Mouse (Mus musculus) MEL (cell line): ENCODE results near the gene Psmc1. TPM values are rescaled to one million over a fixed set of nuclear protein-coding genes. Genes with fewer than 3 reads are reported as not detected.

Experiments
- DNase-seq: peaks from one replicate; pipeline ENCODE4 v3.0.0; 2011; ENCODE audit warnings: low read depth, low spot score
- H3K27ac ChIP-seq: 2 replicates; pipeline ENCODE4 v1.5.1; 2012; ENCODE audit warnings: low read depth, mild to moderate bottlenecking, control low read depth, low read length, moderate library complexity; ENCODE audit not compliant: control insufficient read depth
- H3K27me3 ChIP-seq, 2 experiments: fragments of 150-350 bp in 1 of 2; sonication (generic) in 1 of 2; 2 replicates each; pipeline ENCODE4 v1.6.1; 2012; ENCODE audit warnings: low read length in 2 of 2, mild to moderate bottlenecking in 2 of 2, improper control_type of control experiment in 1 of 2, moderate library complexity in 1 of 2; ENCODE audit not compliant: insufficient read depth in 2 of 2, control insufficient read depth in 1 of 2
- H3K36me3 ChIP-seq, 2 experiments: 2 replicates each; pipeline ENCODE4 v1.6.1; 2012 to 2014; ENCODE audit warnings: low read length in 2 of 2, improper control_type of control experiment in 1 of 2, inconsistent platforms in 1 of 2, mild to moderate bottlenecking in 1 of 2; ENCODE audit not compliant: insufficient read depth in 2 of 2, control insufficient read depth in 1 of 2
- H3K4me1 ChIP-seq, 2 experiments: fragments of 150-350 bp in 1 of 2; sonication (generic) in 1 of 2; 2 replicates each; pipeline ENCODE4 v1.6.1; 2012; ENCODE audit warnings: low read length in 2 of 2, improper control_type of control experiment in 1 of 2, mild to moderate bottlenecking in 1 of 2; ENCODE audit not compliant: insufficient read depth in 2 of 2, control insufficient read depth in 1 of 2
- H3K4me3 ChIP-seq, 2 experiments: fragments of 150-350 bp in 1 of 2; sonication (generic) in 1 of 2; 2 replicates each; pipeline ENCODE4 v1.5.1; 2012; ENCODE audit warnings: low read depth in 2 of 2, low read length in 2 of 2, mild to moderate bottlenecking in 2 of 2, moderate library complexity in 2 of 2, control low read depth in 1 of 2, improper control_type of control experiment in 1 of 2; ENCODE audit not compliant: control insufficient read depth in 1 of 2, insufficient read depth in 1 of 2
- H3K79me2 ChIP-seq: 2 replicates; pipeline ENCODE4 v1.6.1; 2012; ENCODE audit warnings: mild to moderate bottlenecking, low read length, moderate library complexity; ENCODE audit not compliant: control insufficient read depth, poor library complexity, insufficient read depth
- H3K9ac ChIP-seq: 2 replicates; pipeline ENCODE4 v1.6.1; 2012; ENCODE audit warnings: low read depth, mild to moderate bottlenecking, control low read depth, low read length, moderate library complexity; ENCODE audit not compliant: control insufficient read depth, poor library complexity, severe bottlenecking
- H3K9me3 ChIP-seq: fragments of 150-350 bp; sonication (generic); replicated peaks from 2 replicates; pipeline ENCODE4 v1.6.1; 2012; ENCODE audit warnings: mild to moderate bottlenecking, low read length, improper control_type of control experiment, moderate library complexity; ENCODE audit not compliant: insufficient read depth
- BHLHE40 ChIP-seq: IDR thresholded peaks from 2 replicates; pipeline ENCODE4 v1.6.1; 2012; ENCODE audit warnings: low read depth, mild to moderate bottlenecking, inconsistent platforms, low read length, improper control_type of control experiment, borderline replicate concordance
- CHD1 ChIP-seq: IDR thresholded peaks from 2 replicates; pipeline ENCODE4 v1.6.1; 2012; ENCODE audit warnings: low read depth, mild to moderate bottlenecking, inconsistent platforms, low read length, improper control_type of control experiment
- CHD2 ChIP-seq: IDR thresholded peaks from 2 replicates; pipeline ENCODE4 v1.6.1; 2011; ENCODE audit warnings: low read length, improper control_type of control experiment
- CTCF ChIP-seq, 3 experiments: IDR thresholded peaks in 2 of 3; conservative IDR thresholded peaks in 1 of 3; 2 replicates each; pipeline ENCODE4 v1.5.1; 2011 to 2012; ENCODE audit warnings: low read length in 3 of 3, low read depth in 2 of 3, mild to moderate bottlenecking in 2 of 3, improper control_type of control experiment in 1 of 3, inconsistent platforms in 1 of 3, mixed read lengths in 1 of 3, moderate library complexity in 1 of 3; ENCODE audit not compliant: control insufficient read depth in 1 of 3, insufficient read depth in 1 of 3, poor library complexity in 1 of 3, severe bottlenecking in 1 of 3
- E2F4 ChIP-seq: IDR thresholded peaks from 2 replicates; pipeline ENCODE4 v1.6.1; 2011; ENCODE audit warnings: low read depth, low read length, improper control_type of control experiment, borderline replicate concordance
- EP300 ChIP-seq, 2 experiments: IDR thresholded peaks; 2 replicates each; pipeline ENCODE4 v1.6.1; 2011; ENCODE audit warnings: improper control_type of control experiment in 2 of 2, low read length in 2 of 2, low read depth in 1 of 2, mild to moderate bottlenecking in 1 of 2
- HCFC1 ChIP-seq: IDR thresholded peaks from 2 replicates; pipeline ENCODE4 v1.6.1; 2012; ENCODE audit warnings: low read depth, mild to moderate bottlenecking, inconsistent platforms, low read length, improper control_type of control experiment, moderate library complexity
- JUND ChIP-seq: IDR thresholded peaks from 2 replicates; pipeline ENCODE4 v1.6.1; 2011; ENCODE audit warnings: low read depth, mild to moderate bottlenecking, improper control_type of control experiment, low read length
- KAT2A ChIP-seq: conservative IDR thresholded peaks from 2 replicates; pipeline ENCODE4 v1.6.1; 2012; ENCODE audit warnings: low read depth, low read length, improper control_type of control experiment, inconsistent platforms
- MAX ChIP-seq: IDR thresholded peaks from 2 replicates; pipeline ENCODE4 v1.6.1; 2011; ENCODE audit warnings: low read length, improper control_type of control experiment
- MAZ ChIP-seq: IDR thresholded peaks from 2 replicates; pipeline ENCODE4 v1.6.1; 2012; ENCODE audit warnings: low read depth, mild to moderate bottlenecking, inconsistent platforms, low read length, improper control_type of control experiment
- MXI1 ChIP-seq: IDR thresholded peaks from 2 replicates; pipeline ENCODE4 v1.6.1; 2011; ENCODE audit warnings: mild to moderate bottlenecking, low read depth, low read length, improper control_type of control experiment
- MYB ChIP-seq: IDR thresholded peaks from 2 replicates; pipeline ENCODE4 v1.6.1; 2011; ENCODE audit warnings: mild to moderate bottlenecking, low read depth, low read length, improper control_type of control experiment
- NELFE ChIP-seq: IDR thresholded peaks from 2 replicates; pipeline ENCODE4 v1.6.1; 2011; ENCODE audit warnings: low read depth, low read length, improper control_type of control experiment
- NRF1 ChIP-seq: IDR thresholded peaks from 2 replicates; pipeline ENCODE4 v1.6.1; 2014; ENCODE audit warnings: low read depth, mild to moderate bottlenecking, inconsistent platforms, low read length, improper control_type of control experiment, moderate library complexity; ENCODE audit not compliant: poor library complexity, insufficient read depth, severe bottlenecking
- POLR2A ChIP-seq, 2 experiments: IDR thresholded peaks; 2 replicates each; pipeline ENCODE4 v1.6.1; 2011 to 2012; ENCODE audit warnings: low read length in 2 of 2, mild to moderate bottlenecking in 2 of 2, control low read depth in 1 of 2, improper control_type of control experiment in 1 of 2, low read depth in 1 of 2, moderate library complexity in 1 of 2; ENCODE audit not compliant: control insufficient read depth in 1 of 2, insufficient read depth in 1 of 2, poor library complexity in 1 of 2
- POLR2AphosphoS2 ChIP-seq: IDR thresholded peaks from 2 replicates; pipeline ENCODE4 v1.6.1; 2011; ENCODE audit warnings: low read length, improper control_type of control experiment
- RAD21 ChIP-seq: IDR thresholded peaks from 2 replicates; pipeline ENCODE4 v1.6.1; 2011; ENCODE audit warnings: mild to moderate bottlenecking, low read depth, low read length, improper control_type of control experiment
- RCOR1 ChIP-seq: IDR thresholded peaks from 2 replicates; pipeline ENCODE4 v1.6.1; 2012; ENCODE audit warnings: low read depth, mild to moderate bottlenecking, inconsistent platforms, low read length, improper control_type of control experiment
- SMC3 ChIP-seq: IDR thresholded peaks from 2 replicates; pipeline ENCODE4 v1.6.1; 2011; ENCODE audit warnings: low read depth, low read length, improper control_type of control experiment
- TBP ChIP-seq: IDR thresholded peaks from 2 replicates; pipeline ENCODE4 v1.8.0; 2011; ENCODE audit warnings: low read depth, low read length, improper control_type of control experiment
- TCF12 ChIP-seq: IDR thresholded peaks from 2 replicates; pipeline ENCODE4 v1.6.1; 2014; ENCODE audit warnings: low read depth, mild to moderate bottlenecking, inconsistent platforms, low read length, improper control_type of control experiment, moderate library complexity
- UBTF ChIP-seq: IDR thresholded peaks from 2 replicates; pipeline ENCODE4 v1.6.1; 2012; ENCODE audit warnings: low read depth, mild to moderate bottlenecking, inconsistent platforms, low read length, improper control_type of control experiment, moderate library complexity, borderline replicate concordance; ENCODE audit not compliant: insufficient read depth
- USF2 ChIP-seq, 2 experiments: IDR thresholded peaks; 2 replicates each; pipeline ENCODE4 v1.6.1; 2011 to 2012; ENCODE audit warnings: improper control_type of control experiment in 2 of 2, low read length in 2 of 2, borderline replicate concordance in 1 of 2, inconsistent platforms in 1 of 2, low read depth in 1 of 2, mild to moderate bottlenecking in 1 of 2; ENCODE audit not compliant: insufficient read depth in 1 of 2
- ZC3H11A ChIP-seq: IDR thresholded peaks from 2 replicates; pipeline ENCODE4 v1.6.1; 2012; ENCODE audit warnings: low read depth, mild to moderate bottlenecking, inconsistent platforms, low read length, improper control_type of control experiment
- ZKSCAN1 ChIP-seq: IDR thresholded peaks from 2 replicates; pipeline ENCODE4 v1.6.1; 2012; ENCODE audit warnings: low read depth, mild to moderate bottlenecking, inconsistent platforms, low read length, improper control_type of control experiment, moderate library complexity
- ZMIZ1 ChIP-seq: IDR thresholded peaks from 2 replicates; pipeline ENCODE4 v1.6.1; 2012; ENCODE audit warnings: low read depth, mild to moderate bottlenecking, inconsistent platforms, low read length, improper control_type of control experiment, moderate library complexity
- ZNF384 ChIP-seq: IDR thresholded peaks from 2 replicates; pipeline ENCODE4 v1.6.1; 2012; ENCODE audit warnings: low read depth, mild to moderate bottlenecking, inconsistent platforms, low read length, improper control_type of control experiment
- polyA plus RNA-seq, 2 experiments: library from polyadenylated mRNA; stranded (reverse) in 1 of 2; unstranded in 1 of 2; fragments of >175 nt in 1 of 2; fragments of >200 nt in 1 of 2; gene quantifications; 2 replicates each; pipeline versions ENCODE4 v1.2.1 to v1.2.4; 2012; ENCODE audit warnings: low replicate concordance in 2 of 2, low read depth in 1 of 2; ENCODE audit not compliant: insufficient read length in 2 of 2, insufficient read depth in 1 of 2, missing spikeins in 1 of 2
- total RNA-seq: library from RNA; depleted of rRNA; stranded (reverse); fragments of 300-350 nt; gene quantifications from 2 replicates; pipeline ENCODE4 v1.2.3, GENCODE M21; 2012

Gene Psmc1
- total and polyA plus RNA-seq, 3 experiments: 322 to 501 TPM; not detected in 1

DNA sequence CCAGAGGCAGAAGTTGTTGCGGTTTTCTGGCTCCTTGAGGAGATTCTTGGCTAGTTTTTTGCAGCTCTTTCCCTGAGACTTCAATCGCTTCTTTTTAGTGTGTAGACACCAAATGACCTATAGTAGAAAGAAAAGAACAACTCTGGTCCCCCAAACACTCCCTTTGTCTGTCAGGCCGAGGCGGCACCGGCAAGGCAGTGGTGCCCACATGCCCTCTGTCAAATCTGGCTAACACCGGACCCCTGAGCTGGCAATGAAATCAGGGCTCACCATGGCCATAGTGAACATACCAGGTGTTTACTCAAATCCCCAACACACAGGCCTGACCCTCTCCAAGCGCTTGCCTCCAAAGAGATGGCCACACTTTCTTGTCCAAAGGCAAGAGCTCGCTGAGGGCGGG is 21.2 kb downstream of the Psmc1 start:
- H3K79me2 ChIP-seq: no peaks in the 10 kb centered on the region
- H3K9ac ChIP-seq: no peak overlapping the region
- no peak for DNase-seq
- H3K27me3 ChIP-seq: no peaks in the 10 kb centered on the region
- no peak overlapping the region for H3K27ac ChIP-seq
- H3K9me3 ChIP-seq: no peaks in the 10 kb centered on the region
- no peak for TF ChIP-seq KAT2A
- TF ChIP-seq TBP: no peak
- TF ChIP-seq MAX: no peak
- no peak for TF ChIP-seq RAD21
- no peak for TF ChIP-seq TCF12
- TF ChIP-seq ZMIZ1: no peak
- TF ChIP-seq POLR2AphosphoS2: no peak
- no peak for TF ChIP-seq E2F4
- TF ChIP-seq MYB: no peak
- TF ChIP-seq ZNF384: no peak
- TF ChIP-seq MXI1: no peak
- no peak for TF ChIP-seq NRF1
- TF ChIP-seq ZKSCAN1: no peak
- no peak for TF ChIP-seq CHD1
- TF ChIP-seq POLR2A (IDR thresholded peaks at IDR 0.05; ENCODE audit: control insufficient read depth in 1 of 2, insufficient read depth in 1 of 2, low read depth in 1 of 2, low read length in 2 of 2, poor library complexity in 1 of 2): no peak
- no peak for TF ChIP-seq NELFE
- no peak overlapping the region for H3K4me3 ChIP-seq
- peaks cover 18 to 33% of the 10 kb centered on the region in 2 experiments for H3K4me1 ChIP-seq
- peaks cover 0 to 21% of the 10 kb centered on the region in 2 experiments; a peak in 2 of 4 replicates for H3K36me3 ChIP-seq

DNA sequence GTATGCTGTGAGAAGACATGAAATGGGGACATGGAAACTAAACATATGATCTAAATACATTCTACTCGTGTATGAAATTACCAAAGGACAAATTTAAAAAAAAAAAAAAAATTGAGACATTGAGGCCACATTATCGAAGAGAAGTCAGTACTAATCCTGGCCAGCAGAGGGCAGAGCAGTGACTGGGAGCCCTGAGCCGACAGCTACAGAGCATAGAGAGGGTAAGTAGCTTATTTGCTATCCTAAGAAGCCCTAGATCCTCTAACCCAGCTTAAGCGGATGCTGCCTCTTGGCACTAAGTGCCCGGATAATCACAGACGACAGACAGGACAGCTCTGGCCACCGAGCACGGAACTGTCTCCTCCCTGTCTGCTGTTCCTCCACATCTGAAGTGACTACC is 21.7 kb downstream of the Psmc1 start:
- peaks cover 0 to 17% of the 10 kb centered on the region in 2 experiments; a peak in 2 of 4 replicates for H3K36me3 ChIP-seq
- H3K4me1 ChIP-seq: peaks cover 15 to 29% of the 10 kb centered on the region in 2 experiments
- no peak overlapping the region for H3K27ac ChIP-seq
- peak; percentile 77 for DNase-seq
- no peaks in the 10 kb centered on the region for H3K27me3 ChIP-seq
- TF ChIP-seq HCFC1 (no peak), MAZ (no peak), ZMIZ1 (no peak), UBTF (no peak), KAT2A (no peak), RAD21 (peak; percentile 60), JUND (no peak), ZC3H11A (peak; percentile 48), MXI1 (no peak), MAX (no peak), CHD2 (no peak), EP300 (IDR thresholded peaks at IDR 0.05; ENCODE audit: low read depth in 1 of 2, low read length in 2 of 2) (no peak), RCOR1 (no peak), ZNF384 (peak; percentile 95), CHD1 (no peak), NRF1 (no peak), SMC3 (peak; percentile 86), BHLHE40 (no peak), CTCF (IDR thresholded peaks at IDR 0.05 in 2 of 3, conservative IDR thresholded peaks at IDR 0.05 in 1 of 3; ENCODE audit: control insufficient read depth in 1 of 3, insufficient read depth in 1 of 3, low read depth in 2 of 3, low read length in 3 of 3, poor library complexity in 1 of 3, severe bottlenecking in 1 of 3) (peak; percentile 81 to 85 (median 84)), NELFE (no peak), USF2 (IDR thresholded peaks at IDR 0.05; ENCODE audit: borderline replicate concordance in 1 of 2, insufficient read depth in 1 of 2, low read depth in 1 of 2, low read length in 2 of 2) (no peak)
- TF ChIP-seq, all 39 proteins: peak for 5
- Histone ChIP-seq H3K79me2 (no peaks in the 10 kb centered on the region), H3K4me3 (no peak overlapping the region), H3K9me3 (no peaks in the 10 kb centered on the region), H3K9ac (no peak overlapping the region)
